Comparison of ENCODE assay signal across 16 mouse cellular contexts in the genomic region with DNA sequence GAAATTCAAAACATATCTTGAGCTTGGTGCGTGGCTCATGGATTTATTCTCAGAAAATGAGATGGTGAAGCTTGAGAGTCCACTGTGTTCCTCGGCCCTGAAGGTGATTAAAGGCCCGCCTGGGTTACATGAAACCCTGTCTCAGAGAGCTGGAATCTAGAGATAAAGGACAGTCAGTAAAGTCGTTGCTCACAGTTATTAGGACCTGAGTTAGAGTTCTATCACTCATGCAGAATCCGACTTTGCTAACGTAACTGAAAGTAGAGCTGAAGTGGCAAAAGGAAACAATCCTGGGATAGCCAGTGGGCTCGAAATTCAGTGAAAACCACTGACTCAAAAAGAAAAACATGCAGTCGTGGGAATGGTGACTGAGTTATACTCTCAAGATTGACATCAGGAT.
"Had no signal": no experiment of that assay in that cellular context is flagged by ENCODE, and none has a peak within 500 bp of the region (broad histone marks: within the 10 kb centered on the region; RNA-seq: fewer than 3 reads in every experiment).

No protein-coding gene starts in this region.

- H3K27me3 ChIP-seq: limb, embryonic 12.5 days; limb, embryonic 15.5 days had no signal

- DNase-seq: kidney, adult 18-20 months; kidney, adult 9 months; kidney, postnatal 14 days; kidney, postnatal 4 days; left cerebral cortex, postnatal 4 days; lung, adult 2 months; lung, postnatal 14 days; lung, postnatal 4 days; midbrain, embryonic 14.5 days; thymus, adult 2 months; thymus, postnatal 25 days had no signal

- H3K9me3 ChIP-seq: limb, embryonic 12.5 days; limb, embryonic 15.5 days had no signal

- H3K4me2 ChIP-seq: limb, embryonic 12.5 days; limb, embryonic 15.5 days; midbrain, embryonic 11.5 days had no signal

- H3K4me3 ChIP-seq: limb, embryonic 12.5 days; limb, embryonic 15.5 days had no signal

- H3K9ac ChIP-seq: limb, embryonic 12.5 days; limb, embryonic 15.5 days had no signal

- H3K4me1 ChIP-seq: limb, embryonic 12.5 days; limb, embryonic 15.5 days had no signal

- ATAC-seq: intestine, embryonic 16.5 days had no signal

- H3K36me3 ChIP-seq: limb, embryonic 12.5 days; limb, embryonic 15.5 days had no signal

- H3K27ac ChIP-seq: limb, embryonic 12.5 days; limb, embryonic 15.5 days; stomach, postnatal 0 days had no signal
